Mouse (Mus musculus) testis, adult 10 weeks (tissue): Measurements from ENCODE around the gene Gm7075. TPM values are rescaled to one million over a fixed set of nuclear protein-coding genes. Genes with fewer than 3 reads are reported as not detected.

Experiments used
- polyA plus RNA-seq: library from polyadenylated mRNA; stranded (reverse); fragments of 350-450 nt; fragmentation: Illumina TruSeq; extraction: RNeasy Lipid Tissue Mini Kit (QIAGEN cat#74804); gene quantifications from one replicate; pipeline ENCODE4 v1.2.3, GENCODE M21; 2014; ENCODE audit warnings: low read depth, low replicate concordance

Gene Gm7075
- polyA plus RNA-seq = not detected

DNA sequence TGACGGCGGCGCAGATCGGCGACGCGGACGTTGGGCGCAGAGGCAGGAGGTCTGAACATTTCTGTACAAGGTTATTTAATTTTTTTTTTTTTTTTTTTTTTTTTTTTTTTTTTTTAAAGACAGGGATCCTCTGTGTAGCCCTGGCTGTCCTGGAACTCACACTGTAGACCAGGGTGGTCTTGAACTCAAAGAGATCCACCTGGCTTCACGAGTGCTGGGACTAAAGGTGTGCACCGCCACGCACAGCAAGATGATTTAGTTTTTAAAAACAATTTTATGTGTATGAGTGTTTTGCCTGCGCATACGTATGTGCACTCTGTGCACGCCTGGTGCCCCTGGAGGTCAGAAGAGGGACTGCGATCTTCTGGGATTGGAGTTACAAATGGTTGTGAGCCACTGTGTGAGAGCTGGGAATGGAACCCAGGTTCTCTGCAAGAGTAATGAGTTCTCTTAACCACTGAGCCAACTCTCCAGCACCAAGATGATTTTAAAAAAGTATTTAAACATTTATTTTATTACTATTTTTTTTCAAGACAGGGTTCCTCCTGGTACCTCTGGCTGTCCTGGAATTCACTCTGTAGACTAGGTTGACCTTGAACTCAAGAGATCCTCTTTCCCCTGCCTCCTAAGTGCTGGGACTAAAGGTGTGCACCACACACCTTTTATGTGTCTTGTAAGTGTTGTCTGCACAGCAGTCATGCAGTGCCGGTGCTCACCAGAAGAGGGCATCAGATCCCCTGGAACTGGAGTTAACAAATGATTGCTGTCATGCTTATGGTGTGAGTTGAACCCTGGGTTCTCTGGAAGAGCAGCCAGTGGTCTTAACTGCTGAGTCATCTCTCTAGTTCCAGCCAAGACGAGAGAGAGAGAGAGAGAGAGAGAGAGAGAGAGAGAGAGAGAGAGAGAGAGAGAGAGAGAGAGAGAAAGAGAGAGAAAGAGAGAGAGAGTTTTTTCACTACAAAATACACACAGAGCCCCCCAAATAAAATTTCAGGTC lies at the start of gene Gm7075:
Gm7075 (minus strand) TSS at position 51 of the 997 bp plus-strand sequence.

DNA sequence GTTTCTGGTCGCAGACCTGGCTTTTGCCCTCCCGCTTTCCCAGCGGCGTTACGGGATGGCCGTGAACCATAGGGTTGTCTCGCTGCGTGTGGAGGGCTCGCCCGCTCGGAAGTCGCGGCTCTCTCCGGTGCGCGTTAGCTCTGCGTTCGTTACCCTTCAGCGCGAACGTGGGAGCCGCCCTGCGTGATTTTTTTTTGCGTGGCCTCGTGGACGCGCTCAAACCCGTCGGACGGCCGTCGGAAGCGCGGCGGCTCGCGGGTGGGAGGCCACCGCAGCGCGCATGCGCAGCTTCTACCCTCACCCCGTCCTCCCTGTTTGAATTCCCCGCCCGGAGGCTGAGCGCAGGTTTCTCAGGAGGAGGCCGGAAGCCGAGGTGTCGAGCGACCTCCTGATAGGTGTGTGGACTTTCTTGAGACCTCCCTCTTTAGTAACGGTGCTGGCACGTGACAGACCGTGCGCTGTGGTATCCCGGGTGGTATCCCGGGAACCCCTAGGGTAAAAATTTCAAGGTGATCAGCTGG lies 8.3 kb upstream of the Gm7075 start, which contains the start of gene Ctnna3:
Ctnna3 (plus strand) TSS at position 314 of the 521 bp plus-strand sequence.

DNA sequence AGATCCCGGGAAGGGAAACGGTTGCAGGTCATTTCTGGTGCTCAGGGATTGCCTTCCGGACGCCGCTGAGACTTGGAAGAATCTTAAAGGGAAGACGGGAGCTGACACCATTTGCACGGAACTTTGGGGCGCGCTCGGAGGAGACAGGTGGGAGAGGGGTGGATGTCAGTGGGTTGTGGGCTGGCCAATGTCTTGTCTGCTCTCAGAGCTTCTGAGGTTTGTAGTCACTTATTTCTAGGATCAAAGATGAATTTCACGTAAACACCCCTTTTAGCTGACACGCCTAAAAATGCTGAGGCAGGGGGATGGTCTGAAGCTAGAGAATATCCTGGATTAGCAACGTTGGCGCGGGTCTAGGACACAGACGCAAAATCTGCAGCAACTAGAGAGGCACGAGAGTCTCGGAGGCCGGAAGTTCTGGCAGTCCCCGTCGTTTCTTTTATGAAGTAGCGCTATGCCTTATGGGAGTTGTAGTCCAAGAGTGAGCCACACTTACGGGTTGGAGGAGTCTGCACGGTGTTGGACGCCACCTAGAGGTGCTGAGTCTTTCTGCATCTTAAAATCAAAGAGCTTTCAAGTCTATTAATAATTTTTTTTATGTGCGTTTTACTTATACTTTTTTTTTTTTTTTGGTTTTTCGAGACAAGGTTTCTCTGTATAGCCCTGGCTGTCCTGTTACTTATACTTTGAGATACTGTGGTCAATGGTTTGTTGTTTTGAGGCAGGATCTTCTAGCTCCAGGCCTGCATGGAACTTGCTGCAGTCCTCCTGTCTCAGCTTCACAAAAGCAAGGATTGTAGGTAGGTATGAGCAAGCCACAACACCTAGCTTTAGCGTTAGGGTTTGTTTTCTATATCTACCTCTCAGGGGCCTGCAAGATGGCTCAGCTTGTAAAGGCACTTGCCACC lies 39.0 kb downstream of the Gm7075 start, which contains the start of gene Dnajc12:
Dnajc12 (plus strand) TSS at position 72 of the 908 bp plus-strand sequence.

DNA sequence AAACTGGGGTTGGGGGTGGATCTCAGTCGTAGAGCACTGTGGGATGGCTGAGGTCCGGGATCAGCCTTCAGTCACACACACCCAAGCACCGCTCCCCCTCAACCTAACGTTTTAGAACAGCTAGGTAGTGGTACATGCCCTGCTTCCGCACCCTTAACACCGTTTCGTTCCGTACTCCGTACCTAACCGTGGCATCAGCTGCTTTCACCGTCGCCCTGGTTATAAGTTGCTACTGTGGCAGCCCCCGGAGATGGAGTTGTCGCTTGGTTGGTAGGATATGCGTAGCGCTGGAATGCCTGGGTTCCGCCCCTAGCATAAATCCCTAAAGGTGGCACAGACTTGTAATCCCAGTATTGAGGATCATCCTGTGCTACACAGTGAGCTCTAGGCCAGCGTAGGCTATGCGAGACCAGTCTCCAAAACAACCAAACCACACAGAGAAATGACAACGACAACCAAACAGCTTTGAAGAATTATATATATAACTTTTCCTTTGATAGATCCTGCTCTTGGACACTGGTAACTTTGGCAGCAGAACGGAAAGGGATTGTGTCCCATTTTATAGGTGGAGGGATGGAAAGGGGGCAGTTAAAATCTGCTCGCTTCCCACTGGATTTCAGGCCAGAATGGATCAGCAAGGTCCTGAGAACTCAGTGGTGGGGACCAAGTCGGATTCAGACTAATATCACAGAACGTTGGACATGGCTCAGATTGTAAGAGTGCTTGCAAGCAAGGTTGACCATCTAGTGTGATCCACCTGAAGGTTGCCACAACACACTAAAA lies 39.9 kb downstream of the Gm7075 start, which contains the start of gene Sirt1:
Sirt1 (minus strand) TSS at position 207 of the 783 bp plus-strand sequence.

Other genes starting within 250 kb of the Gm7075 start
- gene Mypn, start 217.8 kb downstream of the Gm7075 start, polyA plus RNA-seq = 0.85 TPM
- gene Herc4, start 178.0 kb downstream of the Gm7075 start, polyA plus RNA-seq = 518 TPM
- 70.6 TPM for gene Sirt1, start 40.1 kb downstream of the Gm7075 start, polyA plus RNA-seq
- 1.8 TPM for gene Dnajc12, start 39.3 kb downstream of the Gm7075 start, polyA plus RNA-seq
- gene Ctnna3, start 8.3 kb upstream of the Gm7075 start, polyA plus RNA-seq = 83.7 TPM